Mouse (Mus musculus) CH12.LX (cell line): ENCODE measurements around the gene Gm5431. TPM values are rescaled to one million over a fixed set of nuclear protein-coding genes. Genes with fewer than 3 reads are reported as not detected.
"Not testable (repeated sequence)": the region's sequence is repeated elsewhere in the genome, so short reads cannot be mapped to it uniquely, and the experiment has no call there.

ENCODE experiments used
- DNase-seq: peaks from one replicate; pipeline ENCODE4 v3.0.0-alpha.2; 2013; ENCODE audit errors: extremely low read depth
- H3K27ac ChIP-seq: 2 replicates; pipeline ENCODE4 v1.5.1; 2012; ENCODE audit warnings: low read depth, mild to moderate bottlenecking, control low read depth, moderate library complexity; ENCODE audit not compliant: insufficient read depth
- H3K27me3 ChIP-seq: replicated peaks from 2 replicates; pipeline ENCODE3; 2012; ENCODE audit warnings: inconsistent platforms
- H3K36me3 ChIP-seq, 2 experiments: replicated peaks in 1 of 2; 2 replicates each; pipeline versions ENCODE3 to v1.6.1; 2012; ENCODE audit warnings: inconsistent platforms in 1 of 2, low read length in 1 of 2, mild to moderate bottlenecking in 1 of 2, mixed read lengths in 1 of 2, moderate library complexity in 1 of 2; ENCODE audit not compliant: control insufficient read depth in 1 of 2, insufficient read depth in 1 of 2
- H3K4me1 ChIP-seq, 2 experiments: 2 replicates each; pipeline ENCODE4 v1.6.1; 2012; ENCODE audit warnings: inconsistent platforms in 1 of 2, moderate library complexity in 1 of 2; ENCODE audit not compliant: insufficient read depth in 2 of 2, control insufficient read depth in 1 of 2
- H3K4me2 ChIP-seq: 2 replicates; pipeline ENCODE4 v1.6.1; 2012; ENCODE audit warnings: low read depth, mild to moderate bottlenecking, control low read depth; ENCODE audit not compliant: poor library complexity, insufficient read depth, severe bottlenecking
- H3K4me3 ChIP-seq, 3 experiments: fragments of 150-350 bp in 1 of 3; sonication (generic) in 1 of 3; replicated peaks in 1 of 3; 2 replicates each; pipeline versions ENCODE3 to v1.5.1; 2011 to 2012; ENCODE audit warnings: low read depth in 2 of 3, low read length in 2 of 3, mild to moderate bottlenecking in 2 of 3, moderate library complexity in 2 of 3, control low read depth in 1 of 3, improper control_type of control experiment in 1 of 3, inconsistent platforms in 1 of 3, mixed read lengths in 1 of 3; ENCODE audit not compliant: poor library complexity in 1 of 3
- H3K79me2 ChIP-seq: replicated peaks from 2 replicates; pipeline ENCODE4 v1.6.1; 2012; ENCODE audit warnings: mild to moderate bottlenecking, moderate library complexity; ENCODE audit not compliant: control insufficient read depth, poor library complexity, insufficient read depth, severe bottlenecking; ENCODE audit errors: extremely low read depth
- H3K9ac ChIP-seq: 2 replicates; pipeline ENCODE4 v1.6.1; 2012; ENCODE audit warnings: low read depth, mild to moderate bottlenecking, control low read depth, moderate library complexity; ENCODE audit not compliant: insufficient read depth
- H3K9me3 ChIP-seq: replicated peaks from 2 replicates; pipeline ENCODE3; 2012; ENCODE audit warnings: low read length, inconsistent platforms, mixed read lengths
- BHLHE40 ChIP-seq: IDR thresholded peaks from 2 replicates; pipeline ENCODE4 v1.6.1; 2011; ENCODE audit warnings: mild to moderate bottlenecking, low read depth, low read length, improper control_type of control experiment
- CHD1 ChIP-seq: IDR thresholded peaks from 2 replicates; pipeline ENCODE4 v1.6.1; 2012; ENCODE audit warnings: low read depth, low read length, improper control_type of control experiment, inconsistent platforms
- CHD2 ChIP-seq: IDR thresholded peaks from 2 replicates; pipeline ENCODE4 v1.6.1; 2011; ENCODE audit warnings: low read length, improper control_type of control experiment
- CTCF ChIP-seq, 2 experiments: IDR thresholded peaks in 1 of 2; conservative IDR thresholded peaks in 1 of 2; 2 replicates each; pipeline ENCODE4 v1.5.1; 2011 to 2012; ENCODE audit warnings: low read depth in 2 of 2, low read length in 2 of 2, improper control_type of control experiment in 1 of 2, inconsistent platforms in 1 of 2, mild to moderate bottlenecking in 1 of 2, moderate library complexity in 1 of 2
- E2F4 ChIP-seq: IDR thresholded peaks from 2 replicates; pipeline ENCODE4 v1.6.1; 2011; ENCODE audit warnings: low read depth, low read length, improper control_type of control experiment; ENCODE audit not compliant: insufficient replicate concordance
- ELF1 ChIP-seq: IDR thresholded peaks from 2 replicates; pipeline ENCODE4 v1.6.1; 2014; ENCODE audit warnings: low read depth, mild to moderate bottlenecking, inconsistent platforms, low read length, improper control_type of control experiment
- EP300 ChIP-seq: IDR thresholded peaks from 2 replicates; pipeline ENCODE4 v1.6.1; 2011; ENCODE audit warnings: low read length, improper control_type of control experiment
- ETS1 ChIP-seq: conservative IDR thresholded peaks from 2 replicates; pipeline ENCODE4 v1.6.1; 2012; ENCODE audit warnings: low read depth, mild to moderate bottlenecking, inconsistent platforms, low read length, improper control_type of control experiment, moderate library complexity
- IRF4 ChIP-seq: IDR thresholded peaks from 2 replicates; pipeline ENCODE4 v1.6.1; 2014; ENCODE audit warnings: low read depth, mild to moderate bottlenecking, inconsistent platforms, low read length, improper control_type of control experiment
- JUN ChIP-seq: IDR thresholded peaks from 2 replicates; pipeline ENCODE4 v1.6.1; 2011; ENCODE audit warnings: low read depth, mild to moderate bottlenecking, low read length, improper control_type of control experiment, moderate library complexity; ENCODE audit not compliant: insufficient read depth
- KAT2A ChIP-seq: IDR thresholded peaks from 2 replicates; pipeline ENCODE4 v1.6.1; 2012; ENCODE audit warnings: low read length, improper control_type of control experiment, inconsistent platforms; ENCODE audit not compliant: insufficient replicate concordance
- MAFK ChIP-seq: IDR thresholded peaks from 2 replicates; pipeline ENCODE4 v1.6.1; 2011; ENCODE audit warnings: low read length, improper control_type of control experiment; ENCODE audit not compliant: insufficient replicate concordance
- MEF2A ChIP-seq: IDR thresholded peaks from 2 replicates; pipeline ENCODE4 v1.6.1; 2014; ENCODE audit warnings: low read depth, mild to moderate bottlenecking, inconsistent platforms, low read length, improper control_type of control experiment, borderline replicate concordance
- MXI1 ChIP-seq: IDR thresholded peaks from 2 replicates; pipeline ENCODE4 v1.6.1; 2011; ENCODE audit warnings: mild to moderate bottlenecking, low read depth, low read length, improper control_type of control experiment
- MYC ChIP-seq: IDR thresholded peaks from 2 replicates; pipeline ENCODE4 v1.6.1; 2011; ENCODE audit warnings: low read depth, mild to moderate bottlenecking, improper control_type of control experiment, low read length
- PAX5 ChIP-seq: IDR thresholded peaks from 2 replicates; pipeline ENCODE4 v1.6.1; 2012; ENCODE audit warnings: low read length, inconsistent platforms, mixed read lengths
- POLR2A ChIP-seq: IDR thresholded peaks from 2 replicates; pipeline ENCODE4 v1.6.1; 2011; ENCODE audit warnings: low read depth, mild to moderate bottlenecking, improper control_type of control experiment, low read length
- POLR2AphosphoS2 ChIP-seq: IDR thresholded peaks from 2 replicates; pipeline ENCODE4 v1.6.1; 2011; ENCODE audit warnings: low read depth, low read length, improper control_type of control experiment
- RAD21 ChIP-seq: IDR thresholded peaks from 2 replicates; pipeline ENCODE4 v1.6.1; 2011; ENCODE audit warnings: low read depth, mild to moderate bottlenecking, low read length, improper control_type of control experiment, moderate library complexity
- SIN3A ChIP-seq: IDR thresholded peaks from 2 replicates; pipeline ENCODE4 v1.6.1; 2012; ENCODE audit warnings: low read length, improper control_type of control experiment, inconsistent platforms
- SMC3 ChIP-seq: IDR thresholded peaks from 2 replicates; pipeline ENCODE4 v1.6.1; 2011; ENCODE audit warnings: low read depth, low read length, improper control_type of control experiment
- TBP ChIP-seq: conservative IDR thresholded peaks from 2 replicates; pipeline ENCODE4 v1.6.1; 2011; ENCODE audit warnings: low read depth, low read length, improper control_type of control experiment
- TCF12 ChIP-seq: IDR thresholded peaks from 2 replicates; pipeline ENCODE4 v1.6.1; 2014; ENCODE audit warnings: low read depth, mild to moderate bottlenecking, inconsistent platforms, low read length, improper control_type of control experiment
- UBTF ChIP-seq: IDR thresholded peaks from 2 replicates; pipeline ENCODE4 v1.6.1; 2012; ENCODE audit warnings: low read depth, mild to moderate bottlenecking, inconsistent platforms, low read length, improper control_type of control experiment, moderate library complexity
- USF1 ChIP-seq: IDR thresholded peaks from 2 replicates; pipeline ENCODE4 v1.6.1; 2014; ENCODE audit warnings: low read depth, mild to moderate bottlenecking, inconsistent platforms, low read length, improper control_type of control experiment
- USF2 ChIP-seq: conservative IDR thresholded peaks from 2 replicates; pipeline ENCODE4 v1.6.1; 2011; ENCODE audit warnings: low read depth, low read length, improper control_type of control experiment
- ZC3H11A ChIP-seq: IDR thresholded peaks from 2 replicates; pipeline ENCODE4 v1.6.1; 2012; ENCODE audit warnings: low read depth, mild to moderate bottlenecking, inconsistent platforms, low read length, improper control_type of control experiment
- ZKSCAN1 ChIP-seq: IDR thresholded peaks from 2 replicates; pipeline ENCODE4 v1.6.1; 2012; ENCODE audit warnings: low read depth, inconsistent platforms, low read length, improper control_type of control experiment, borderline replicate concordance
- ZMIZ1 ChIP-seq: IDR thresholded peaks from 2 replicates; pipeline ENCODE4 v1.6.1; 2012; ENCODE audit warnings: low read depth, mild to moderate bottlenecking, inconsistent platforms, low read length, improper control_type of control experiment
- ZNF384 ChIP-seq: IDR thresholded peaks from 2 replicates; pipeline ENCODE4 v1.6.1; 2012; ENCODE audit warnings: low read depth, low read length, improper control_type of control experiment, inconsistent platforms
- dilution Hi-C: fragments of 300-500 bp; cut with MboI; formaldehyde crosslinking; loops from 2 replicates; pipeline ENCODE4 v1.14.3; 2020; ENCODE audit warnings: low sequenced_read_pairs; ENCODE audit not compliant: extremely low pct_unique_long_range_greater_than_20kb, extremely low pct_ligation_motif_present
- in situ Hi-C: fragments of 300-500 bp; cut with MboI; formaldehyde crosslinking; loops from 3 replicates; pipeline ENCODE4 v1.14.3; 2019; ENCODE audit warnings: low sequenced_read_pairs, low pct_ligation_motif_present, low pct_unique_long_range_greater_than_20kb, mixed read lengths
- polyA plus RNA-seq: library from polyadenylated mRNA; unstranded; fragments of >175 nt; gene quantifications from 2 replicates; pipeline ENCODE4 v1.2.1, GENCODE M21; 2012; ENCODE audit warnings: low read depth; ENCODE audit not compliant: insufficient read length
- total RNA-seq, 2 experiments: library from RNA; depleted of rRNA; stranded (reverse); fragments of 300-350 nt in 1 of 2; fragments of >200 nt in 1 of 2; gene quantifications; 2 replicates each; pipeline ENCODE4 v1.2.3; 2012 to 2014

Gm5431 gene
- total and polyA plus RNA-seq, 3 experiments: 0.89 to 4.9 (median 2.0) TPM

GRCm38 (mm10) chr11:48846881-48847280, 55.1 kb downstream of the Gm5431 start (continued):
- TF ChIP-seq POLR2A: no peak

DNA sequence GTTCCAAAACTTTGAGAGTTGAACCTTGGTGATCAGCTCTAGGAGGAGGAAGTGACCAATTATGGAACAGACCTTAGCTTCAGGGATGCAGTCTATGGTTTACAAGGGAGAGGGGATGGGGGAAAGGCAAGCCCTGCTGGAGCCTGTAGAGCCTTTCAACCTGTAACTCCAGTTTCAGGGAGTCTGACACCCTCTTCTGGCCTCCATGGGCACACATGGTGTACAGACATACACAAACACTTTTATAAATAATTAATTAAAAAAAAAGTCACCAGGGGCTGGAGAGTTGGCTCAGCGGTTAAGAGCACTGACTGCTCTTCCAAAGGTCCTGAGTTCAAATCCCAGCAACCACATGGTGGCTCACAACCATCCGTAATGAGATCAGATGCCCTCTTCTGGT, 55.7 kb downstream of the Gm5431 start:
- H3K79me2 ChIP-seq, H3K9me3 ChIP-seq, H3K27ac ChIP-seq, H3K4me2 ChIP-seq, DNase-seq, H3K27me3 ChIP-seq, H3K9ac ChIP-seq, H3K4me3 ChIP-seq, in situ Hi-C loops, dilution Hi-C loops: not testable (repeated sequence)
- TF ChIP-seq ELF1: 0 out of 2 replicates have a peak, but pooled peaks have one; percentile 3
- TF ChIP-seq CTCF (conservative IDR thresholded peaks at IDR 0.05 in 1 of 2, IDR thresholded peaks at IDR 0.05 in 1 of 2; ENCODE audit: low read depth in 2 of 2, low read length in 2 of 2): peak in 1 of 2 experiments; percentile 33; a peak in 2 of 4 replicates
- TF ChIP-seq RAD21: peak; percentile 25
- peak; percentile 31; the same call in 1 of the 2 replicates for TF ChIP-seq ZNF384
- Histone ChIP-seq H3K4me1 (peaks cover 19 to 58% of the 10 kb centered on the region in 2 experiments), H3K36me3 (peaks cover 36 to 40% of the 10 kb centered on the region in 2 experiments)

GRCm38 (mm10) chr11:48845244-48845815, 56.7 kb downstream of the Gm5431 start:
- Histone ChIP-seq H3K27me3 (no peaks in the 10 kb centered on the region), H3K4me2 (no peak overlapping the region), H3K4me1 (peaks cover 21 to 67% of the 10 kb centered on the region in 2 experiments), H3K9ac (no peak overlapping the region), H3K27ac (0 out of 2 replicates have a peak overlapping the region, but pooled peaks have one; percentile 6), H3K9me3 (no peaks in the 10 kb centered on the region), H3K36me3 (peaks cover 28 to 37% of the 10 kb centered on the region in 2 experiments), H3K79me2 (no peaks in the 10 kb centered on the region), H3K4me3 (peak overlapping the region in 1 of 3 experiments; percentile 3)
- in situ Hi-C loops (no loop called here), dilution Hi-C loops (no loop called here)
- DNase-seq: peak; percentile 65
- TF ChIP-seq CHD1 (no peak), IRF4 (no peak), ZKSCAN1 (no peak), SIN3A (peak; percentile 44; the same call in 1 of the 2 replicates), EP300 (no peak), UBTF (no peak), TCF12 (0 out of 2 replicates have a peak, but pooled peaks have one; percentile 20), CHD2 (no peak), JUN (no peak), E2F4 (no peak), MXI1 (0 out of 2 replicates have a peak, but pooled peaks have one; percentile 24), ELF1 (no peak; the same call in none of the 2 replicates), ETS1 (peak; percentile 95), MAFK (no peak), MEF2A (0 out of 2 replicates have a peak, but pooled peaks have one; percentile 35), KAT2A (no peak), RAD21 (no peak), USF2 (no peak), BHLHE40 (no peak), SMC3 (no peak), ZC3H11A (no peak), POLR2AphosphoS2 (no peak), TBP (no peak), PAX5 (no peak), MYC (no peak), USF1 (no peak), ZMIZ1 (no peak), CTCF (conservative IDR thresholded peaks at IDR 0.05 in 1 of 2, IDR thresholded peaks at IDR 0.05 in 1 of 2; ENCODE audit: low read depth in 2 of 2, low read length in 2 of 2) (no peak), ZNF384 (no peak)
